Mouse (Mus musculus): ENCODE measurements at regions not wholly inside any gene's neighbourhood (a gene's known extent, or its start where the extent isn't known, plus 50 kb on each side); places are given as distances from the start of the nearest gene placed in this dataset.
A peak's percentile ranks its signal among the peaks of the same experiment; 100 is the strongest.

GRCm38 (mm10) chr12:15741219-15741618, 75.5 kb downstream of the Trib2 start:
- DNase-seq = no peak

GRCm38 (mm10) chr12:15738989-15739388, 77.7 kb downstream of the Trib2 start:
- DNase-seq = peak; percentile 43 to 46

GRCm38 (mm10) chr12:15731261-15731660, 85.5 kb downstream of the Trib2 start:
- DNase-seq = peak; percentile 33 to 46

- DNase-seq = peak in 1 of 2 experiments; percentile 30
Measured at GRCm38 (mm10) chr12:15729696-15730095, 87.0 kb downstream of the Trib2 start.

- DNase-seq = no peak
Measured at GRCm38 (mm10) chr12:15723529-15723928, 93.2 kb downstream of the Trib2 start.

- no peak for DNase-seq
Measured at GRCm38 (mm10) chr12:15722161-15722560, 94.6 kb downstream of the Trib2 start.

- no peak for DNase-seq
Measured at GRCm38 (mm10) chr12:15720171-15720570, 96.6 kb downstream of the Trib2 start.

- peak; percentile 71 to 84 for DNase-seq
Measured at GRCm38 (mm10) chr12:15718827-15719226, 97.9 kb downstream of the Trib2 start.

GRCm38 (mm10) chr12:15717989-15718388, 98.7 kb downstream of the Trib2 start:
- peak; percentile 78 to 82 for DNase-seq

- no peak for DNase-seq
Measured at GRCm38 (mm10) chr12:15717342-15717741, 99.4 kb downstream of the Trib2 start.

- no peak for DNase-seq
Measured at GRCm38 (mm10) chr12:15713623-15714022, 103.1 kb downstream of the Trib2 start.

GRCm38 (mm10) chr12:15707570-15708095, 109.1 kb downstream of the Trib2 start:
- DNase-seq = no peak

GRCm38 (mm10) chr12:15704412-15704811, 112.3 kb downstream of the Trib2 start:
- peak; percentile 81 to 90 for DNase-seq

- DNase-seq = no peak
Measured at GRCm38 (mm10) chr12:15702137-15702536, 114.6 kb downstream of the Trib2 start.

- no peak for DNase-seq
Measured at GRCm38 (mm10) chr12:15698829-15699228, 117.9 kb downstream of the Trib2 start.

GRCm38 (mm10) chr12:15698042-15698771, 118.5 kb downstream of the Trib2 start:
- DNase-seq = peak; percentile 11 to 47

GRCm38 (mm10) chr12:15688342-15688741, 128.4 kb downstream of the Trib2 start:
- DNase-seq = no peak

GRCm38 (mm10) chr12:15684311-15684710, 132.4 kb downstream of the Trib2 start:
- no peak for DNase-seq

- DNase-seq = no peak
Measured at GRCm38 (mm10) chr12:15681678-15682355, 134.9 kb downstream of the Trib2 start.

- no peak for DNase-seq
Measured at GRCm38 (mm10) chr12:15676127-15676526, 140.6 kb downstream of the Trib2 start.

GRCm38 (mm10) chr12:15659755-15660154, 157.0 kb downstream of the Trib2 start:
- no peak for DNase-seq

- no peak for DNase-seq
Measured at GRCm38 (mm10) chr12:15659332-15659731, 157.4 kb downstream of the Trib2 start.

- no peak for DNase-seq
Measured at GRCm38 (mm10) chr12:15657748-15658251, 158.9 kb downstream of the Trib2 start.

- no peak for DNase-seq
Measured at GRCm38 (mm10) chr12:15654585-15654984, 162.1 kb downstream of the Trib2 start.

Measured in kidney, postnatal 25 days (tissue).